Comparison of ENCODE assay signal across 7 mouse cellular contexts in genomic region chr3:96634928-96635879, GRCm38 (mm10). TPM values are rescaled to one million over a fixed set of nuclear protein-coding genes. Genes with fewer than 3 reads are reported as not detected.
DNase-seq lines count a peak whose midpoint lies in the region; ATAC-seq lines count a peak whose summit lies in the region.

Gene Pex11b (plus strand): TSS chr3:96635376.
Gene Gm42957 (plus strand): TSS chr3:96635474.

- peak; percentile 88 for ATAC-seq in embryonic facial prominence, embryonic 11.5 days (replicated peaks; ENCODE audit: insufficient number of reproducible peaks, low FRiP score, low TSS enrichment, low read depth)
- peak; percentile 88 for ATAC-seq in granulocyte monocyte progenitor cell, adult 5-6 weeks (replicated peaks; ENCODE audit: poor library complexity, severe bottlenecking)
- peak; percentile 94 for ATAC-seq in midbrain, embryonic 13.5 days

- H3K27me3 ChIP-seq in embryonic facial prominence, embryonic 11.5 days (ENCODE audit: control insufficient read depth, insufficient read depth, low read length): no peaks in the 10 kb centered on the region
- no peaks in the 10 kb centered on the region for H3K27me3 ChIP-seq in limb, embryonic 10.5 days (ENCODE audit: low read depth, poor library complexity, severe bottlenecking)
- H3K27me3 ChIP-seq in midbrain, embryonic 13.5 days: no peaks in the 10 kb centered on the region

- peak within 1 kb of the TSS; percentile 96 for H3K9ac ChIP-seq in embryonic facial prominence, embryonic 11.5 days (replicated peaks; ENCODE audit: low read length)
- H3K9ac ChIP-seq in midbrain, embryonic 13.5 days (replicated peaks): peak within 1 kb of the TSS; percentile 95

- peak within 1 kb of the TSS; percentile 93 for H3K4me3 ChIP-seq in embryonic facial prominence, embryonic 11.5 days (ENCODE audit: low read depth, low read length)
- H3K4me3 ChIP-seq in limb, embryonic 10.5 days: peak within 1 kb of the TSS; percentile 81
- peak within 1 kb of the TSS; percentile 95 for H3K4me3 ChIP-seq in midbrain, embryonic 13.5 days (replicated peaks)

- peak within 1 kb of the TSS; percentile 43 for H3K27ac ChIP-seq in embryonic facial prominence, embryonic 11.5 days (replicated peaks; ENCODE audit: low read depth, low read length)
- peak within 1 kb of the TSS; percentile 93 for H3K27ac ChIP-seq in limb, embryonic 10.5 days
- H3K27ac ChIP-seq in midbrain, embryonic 13.5 days: peak within 1 kb of the TSS; percentile 88

- peaks cover 4% of the 10 kb centered on the region for H3K36me3 ChIP-seq in embryonic facial prominence, embryonic 11.5 days (replicated peaks; ENCODE audit: control insufficient read depth, insufficient read depth, low read depth, low read length)
- H3K36me3 ChIP-seq in limb, embryonic 10.5 days: peaks cover 69% of the 10 kb centered on the region
- peaks cover 48% of the 10 kb centered on the region for H3K36me3 ChIP-seq in midbrain, embryonic 13.5 days

- H3K4me2 ChIP-seq in embryonic facial prominence, embryonic 11.5 days (ENCODE audit: low read depth, low read length): peak within 1 kb of the TSS; percentile 81
- peak within 1 kb of the TSS; percentile 94 for H3K4me2 ChIP-seq in midbrain, embryonic 13.5 days (replicated peaks)

- peak; percentile 96 for DNase-seq in adrenal gland, postnatal 14 days
- peak; percentile 84 for DNase-seq in embryonic facial prominence, embryonic 11.5 days (ENCODE audit: low spot score)
- peak; percentile 87 for DNase-seq in kidney, adult 11 months
- peak; percentile 87 for DNase-seq in limb, embryonic 10.5 days (ENCODE audit: low spot score)
- DNase-seq in spleen, adult 12 weeks (ENCODE audit: low spot score): peak; percentile 70

- no peaks in the 10 kb centered on the region for H3K9me3 ChIP-seq in embryonic facial prominence, embryonic 11.5 days (replicated peaks; ENCODE audit: control insufficient read depth, low read length)
- H3K9me3 ChIP-seq in limb, embryonic 10.5 days (replicated peaks): no peaks in the 10 kb centered on the region
- H3K9me3 ChIP-seq in midbrain, embryonic 13.5 days: no peaks in the 10 kb centered on the region

- WGBS in embryonic facial prominence, embryonic 11.5 days: 1% methylated on average over 60 of the region's 60 CpGs
- 2% methylated on average over 60 of the region's 60 CpGs for WGBS in limb, embryonic 10.5 days
- WGBS in midbrain, embryonic 13.5 days: 2% methylated on average over 60 of the region's 60 CpGs

- no peaks in the 10 kb centered on the region for H3K4me1 ChIP-seq in embryonic facial prominence, embryonic 11.5 days (ENCODE audit: control insufficient read depth, insufficient read depth, low read length)
- peaks cover 30% of the 10 kb centered on the region for H3K4me1 ChIP-seq in limb, embryonic 10.5 days
- H3K4me1 ChIP-seq in midbrain, embryonic 13.5 days (replicated peaks): peaks cover 35% of the 10 kb centered on the region

RNA-seq across cellular contexts. Expression of gene Pex11b, which starts in this region (rescaled TPM):
- total RNA-seq in adrenal gland, postnatal 14 days (2021): 43.6 and 45.6 TPM in 2 replicates
- polyA plus RNA-seq in embryonic facial prominence, embryonic 11.5 days (2014; fragmentation: Nextera tagmentation; extraction: Ambion mirVana): 54.7 and 62.3 TPM in 2 replicates
- 23.6 and 41.6 TPM in 2 replicates for total RNA-seq in granulocyte monocyte progenitor cell, adult 5-6 weeks (2014; fragmentation: Nextera tagmentation)
- total RNA-seq in granulocyte monocyte progenitor cell, adult 5-6 weeks (2017): 14.5 and 20.1 TPM in 2 replicates
- 40.9 and 44.6 TPM in 2 replicates for polyA plus RNA-seq in limb, embryonic 10.5 days (2016; fragmentation: Nextera tagmentation; extraction: Ambion mirVana)
- polyA plus RNA-seq in midbrain, embryonic 13.5 days (2015; fragmentation: Nextera tagmentation; extraction: Ambion mirVana): 52.0 and 52.6 TPM in 2 replicates

RNA-seq across cellular contexts. Expression of gene Gm42957, which starts in this region (rescaled TPM):
- total RNA-seq in adrenal gland, postnatal 14 days (2021): 0.19 and 0.34 TPM in 2 replicates
- not detected in 2 replicates for polyA plus RNA-seq in embryonic facial prominence, embryonic 11.5 days (2014; fragmentation: Nextera tagmentation; extraction: Ambion mirVana)
- 0.15 TPM in 1 of 2 replicates, not detected in the other for total RNA-seq in granulocyte monocyte progenitor cell, adult 5-6 weeks (2014; fragmentation: Nextera tagmentation)
- not detected in 2 replicates for total RNA-seq in granulocyte monocyte progenitor cell, adult 5-6 weeks (2017)
- polyA plus RNA-seq in limb, embryonic 10.5 days (2016; fragmentation: Nextera tagmentation; extraction: Ambion mirVana): 0.08 and 0.14 TPM in 2 replicates
- polyA plus RNA-seq in midbrain, embryonic 13.5 days (2015; fragmentation: Nextera tagmentation; extraction: Ambion mirVana): 0.15 and 0.16 TPM in 2 replicates

Comparison
In these comparisons a context has a peak if more than half of its experiments do, and no peak if none do; other contexts are left out.
1. Peak in every context shown above with its lines: DNase-seq, ATAC-seq, H3K4me3 ChIP-seq and H3K27ac ChIP-seq.
2. H3K27ac ChIP-seq: peak in every context shown above with its lines; median percentile 93 in limb, embryonic 10.5 days; 88 in midbrain, embryonic 13.5 days; 43 in embryonic facial prominence, embryonic 11.5 days.